Mouse (Mus musculus): ENCODE data around the gene Spint1.

DNA sequence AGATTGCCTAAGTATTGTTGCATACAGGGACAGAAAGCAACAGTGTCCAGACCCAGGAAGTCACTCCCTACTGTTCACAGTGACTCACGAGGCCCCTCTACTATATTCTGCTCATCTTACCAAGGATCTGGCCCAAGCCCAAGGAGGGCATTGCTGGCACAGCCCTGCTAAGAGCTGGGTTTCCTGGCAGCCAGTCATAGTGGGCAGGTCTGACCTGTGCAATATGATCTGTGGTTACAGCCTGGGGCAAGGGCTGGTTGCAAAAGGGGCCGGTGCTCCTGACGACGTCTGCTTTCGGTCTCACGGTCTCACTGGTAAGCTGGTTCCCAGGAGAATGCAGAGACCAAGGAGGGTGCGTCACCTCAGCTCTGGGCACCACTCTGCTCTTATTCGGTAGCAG lies 25.8 kb downstream of the Spint1 start:
- no peak for TF ChIP-seq CTCF (IDR thresholded peaks at IDR 0.05)
- TF ChIP-seq POLR2A (IDR thresholded peaks at IDR 0.05; ENCODE audit: insufficient read depth, low read depth, low read length) = no peak
- TF ChIP-seq EP300 (IDR thresholded peaks at IDR 0.05; ENCODE audit: insufficient read depth, low read depth, low read length) = no peak

Measured in heart, adult 2 months (tissue).